Mouse (Mus musculus) bone marrow, adult 2 months (tissue): ENCODE results near the gene Kif4.

Experiments used
- CTCF ChIP-seq: fragments of 200-500 bp; IDR thresholded peaks from 2 replicates; pipeline ENCODE4 v1.5.1; 2011; ENCODE audit warnings: low read length, control low read depth; ENCODE audit not compliant: control insufficient read depth, insufficient read depth
- POLR2A ChIP-seq: fragments of 200-500 bp; IDR thresholded peaks from 2 replicates; pipeline ENCODE4 v1.6.1; 2011; ENCODE audit warnings: low read depth, mild to moderate bottlenecking, control low read depth, low read length, borderline replicate concordance; ENCODE audit not compliant: control insufficient read depth

DNA sequence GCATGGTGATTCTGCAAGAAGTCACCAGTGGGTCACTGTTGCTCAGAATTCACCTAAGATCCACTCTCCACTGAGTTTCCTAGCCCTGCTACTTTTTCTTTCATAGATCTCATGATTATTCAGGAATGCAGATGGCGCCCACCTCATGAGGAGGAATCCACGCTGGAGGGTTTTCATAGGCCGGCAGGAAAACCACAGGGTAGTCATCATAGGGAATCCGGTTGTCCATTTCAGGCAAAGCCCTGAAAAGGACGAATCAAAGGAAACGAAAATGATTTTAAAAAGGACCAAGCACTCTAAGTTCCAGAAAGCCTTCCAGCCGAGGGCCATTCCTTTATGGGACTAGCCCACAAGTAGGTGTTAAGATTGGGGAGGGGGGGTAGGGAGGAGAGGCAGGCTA lies 391 bp upstream of the Kif4 start:
- TF ChIP-seq CTCF (no peak), POLR2A (no peak)
